Mouse (Mus musculus) T-helper 17 cell (primary cell): ENCODE results near the gene Ubac2.
"Not testable (repeated sequence)": the region's sequence is repeated elsewhere in the genome, so short reads cannot be mapped to it uniquely, and the experiment has no call there.

ENCODE experiments used
- in situ Hi-C, 2 experiments: fragments of 300-600 bp; cut with MboI, MseI; formaldehyde crosslinking; loops; 1 replicate in 1 of 2; 2 replicates in 1 of 2; pipeline ENCODE4 v1.15.1; 2025; ENCODE audit warnings: high pct_unique_total_duplicates in 2 of 2

The Ubac2 gene

GRCm38 (mm10) chr14:121878176-121878858, at the start of gene Ubac2:
TSS of gene Ubac2 (plus strand) at chr14:121878620.
- in situ Hi-C loops = no loop called here

GRCm38 (mm10) chr14:121829816-121830442, 48.5 kb upstream of the Ubac2 start:
- in situ Hi-C loops = loop anchor here in 1 of 2 experiments (5.0 kb wide), 1 partner anchor 42 kb away; no protein-coding TSS in a partner anchor

- in situ Hi-C loops = no loop called here
These were observed 45.4 kb upstream of the Ubac2 start for GRCm38 (mm10) chr14:121833001-121833520.

GRCm38 (mm10) chr14:121838161-121838560, 40.3 kb upstream of the Ubac2 start:
- in situ Hi-C loops = no loop called here

GRCm38 (mm10) chr14:121840217-121840616, 38.2 kb upstream of the Ubac2 start:
- in situ Hi-C loops = no loop called here

- in situ Hi-C loops = no loop called here
These were observed 33.9 kb upstream of the Ubac2 start for GRCm38 (mm10) chr14:121844486-121844885.

GRCm38 (mm10) chr14:121851231-121851630, 27.2 kb upstream of the Ubac2 start:
- in situ Hi-C loops = no loop called here

GRCm38 (mm10) chr14:121852531-121852930, 25.9 kb upstream of the Ubac2 start:
- in situ Hi-C loops = no loop called here

GRCm38 (mm10) chr14:121865162-121865561, 13.3 kb upstream of the Ubac2 start:
- in situ Hi-C loops = loop anchor here in 1 of 2 experiments (5.0 kb wide), 3 partner anchors 57 to 197 kb away; no protein-coding TSS in a partner anchor

GRCm38 (mm10) chr14:121866574-121866973, 11.8 kb upstream of the Ubac2 start:
- in situ Hi-C loops = loop anchor here in 1 of 2 experiments (5.0 kb wide), 3 partner anchors 56 to 196 kb away; no protein-coding TSS in a partner anchor

GRCm38 (mm10) chr14:121869111-121869510, 9.3 kb upstream of the Ubac2 start:
- in situ Hi-C loops = loop anchor here in 1 of 2 experiments (5.0 kb wide), 3 partner anchors 53 to 193 kb away; no protein-coding TSS in a partner anchor

GRCm38 (mm10) chr14:121872760-121873159, 5.7 kb upstream of the Ubac2 start:
- in situ Hi-C loops = loop anchor here in 1 of 2 experiments (5.0 kb wide), 2 partner anchors 40 to 45 kb away; no protein-coding TSS in a partner anchor

GRCm38 (mm10) chr14:121873172-121873571, 5.2 kb upstream of the Ubac2 start:
- in situ Hi-C loops = loop anchor here in 1 of 2 experiments (5.0 kb wide), 2 partner anchors 39 to 46 kb away; no protein-coding TSS in a partner anchor

- in situ Hi-C loops = loop anchor here in 1 of 2 experiments (5.0 kb wide), 2 partner anchors 39 to 46 kb away; no protein-coding TSS in a partner anchor
These were observed 4.8 kb upstream of the Ubac2 start for GRCm38 (mm10) chr14:121873646-121874045.

GRCm38 (mm10) chr14:121876190-121876589, 2.2 kb upstream of the Ubac2 start:
- in situ Hi-C loops = not testable (repeated sequence)

- in situ Hi-C loops = no loop called here
These were observed 1.6 kb upstream of the Ubac2 start for GRCm38 (mm10) chr14:121876860-121877259.

- in situ Hi-C loops = no loop called here
These were observed 780 bp upstream of the Ubac2 start for GRCm38 (mm10) chr14:121877640-121878039.

- in situ Hi-C loops = no loop called here
These were observed 413 bp downstream of the Ubac2 start for GRCm38 (mm10) chr14:121878859-121879206.

- in situ Hi-C loops = no loop called here
These were observed 933 bp downstream of the Ubac2 start for GRCm38 (mm10) chr14:121879266-121879840.

- in situ Hi-C loops = no loop called here
These were observed 2.8 kb downstream of the Ubac2 start for GRCm38 (mm10) chr14:121881211-121881610.

- in situ Hi-C loops = no loop called here
These were observed 5.9 kb downstream of the Ubac2 start for GRCm38 (mm10) chr14:121884150-121884797.
